Mouse (Mus musculus) large intestine, adult 2 months (tissue): ENCODE measurements at regions not wholly inside any gene's neighbourhood (a gene's known extent, or its start where the extent isn't known, plus 50 kb on each side); places are given as distances from the start of the nearest gene placed in this dataset.

Source experiments
- DNase-seq: peaks from one replicate; pipeline ENCODE4 v3.0.0-alpha.2; 2012; ENCODE audit warnings: low read depth, low spot score
- WGBS: fragments of 180-500 bp; shearing (Covaris S2); methylation state at CpG from one replicate; pipeline ENCODE4 v1.1.7; 2018; 5-methylcytosine and 5-hydroxymethylcytosine counted together

GRCm38 (mm10) chr7:58473150-58473549 lies 182.8 kb upstream of the Atp10a start:
- 53% methylated on average over 3 of the region's 3 CpGs for WGBS

GRCm38 (mm10) chr7:58475139-58475538 lies 180.8 kb upstream of the Atp10a start:
- 53% methylated on average over 2 of the region's 2 CpGs for WGBS
- no peak for DNase-seq

More at GRCm38 (mm10) chr7:58473150-58473549, 182.8 kb upstream of the Atp10a start:
- no peak for DNase-seq

GRCm38 (mm10) chr7:58488250-58488649 lies 167.7 kb upstream of the Atp10a start:
- no peak for DNase-seq
- WGBS: 63% methylated on average over 2 of the region's 2 CpGs
